Mouse (Mus musculus): ENCODE measurements at regions not wholly inside any gene's neighbourhood (a gene's known extent, or its start where the extent isn't known, plus 50 kb on each side); places are given as distances from the start of the nearest gene placed in this dataset.

- DNase-seq (ENCODE audit: low spot score) = peak; percentile 59
These were observed 145.4 kb upstream of the Gm10181 start for GRCm38 (mm10) chr9:24943830-24944229.

- DNase-seq (ENCODE audit: low spot score) = no peak
These were observed 136.7 kb upstream of the Gm10181 start for GRCm38 (mm10) chr9:24952516-24952915.

- DNase-seq (ENCODE audit: low spot score) = no peak
These were observed 133.6 kb upstream of the Gm10181 start for GRCm38 (mm10) chr9:24955641-24956040.

DNA sequence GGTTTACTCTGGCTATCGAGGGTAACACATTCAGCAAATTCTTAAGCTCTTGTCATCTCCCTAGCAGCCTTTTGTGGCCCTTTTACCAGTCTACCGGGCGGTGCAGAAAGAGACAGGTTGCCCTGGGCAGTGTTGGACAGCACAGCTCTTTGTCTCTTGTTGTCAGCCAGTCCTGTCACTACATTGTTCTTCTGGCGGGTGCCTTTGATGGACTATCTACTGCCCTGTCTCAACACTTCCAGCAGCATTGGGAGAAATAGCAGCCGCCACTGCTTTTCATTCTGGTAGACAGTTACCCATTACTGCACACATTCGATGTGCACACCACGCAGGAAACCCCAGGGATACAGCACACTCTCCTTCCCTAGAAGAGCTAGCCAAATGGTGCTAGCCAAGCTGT lies 132.7 kb upstream of the Gm10181 start:
- peak; percentile 41 for DNase-seq (ENCODE audit: low spot score)

- DNase-seq (ENCODE audit: low spot score) = no peak
These were observed 125.9 kb upstream of the Gm10181 start for GRCm38 (mm10) chr9:24963290-24963689.

DNA sequence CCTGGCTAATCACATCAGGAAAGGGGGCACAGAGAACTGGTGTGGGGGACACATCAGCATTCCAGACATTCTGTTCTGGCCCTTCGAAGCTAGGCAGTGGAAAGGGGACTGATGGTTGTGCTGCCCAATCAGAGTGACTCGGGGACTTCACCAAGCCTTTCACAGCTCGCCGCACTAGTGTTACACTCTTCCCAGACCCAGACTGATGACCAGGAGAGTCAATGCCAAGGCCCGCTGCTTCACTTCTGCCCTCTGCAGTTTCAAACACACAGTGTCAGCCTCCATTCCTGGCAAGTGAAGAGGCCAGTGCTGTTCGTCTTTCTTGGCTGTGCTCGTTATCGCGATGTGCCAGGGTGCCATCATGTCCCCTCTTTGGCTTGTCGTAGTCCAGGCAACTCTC lies 121.7 kb upstream of the Gm10181 start:
- DNase-seq (ENCODE audit: low spot score) = peak; percentile 8

DNA sequence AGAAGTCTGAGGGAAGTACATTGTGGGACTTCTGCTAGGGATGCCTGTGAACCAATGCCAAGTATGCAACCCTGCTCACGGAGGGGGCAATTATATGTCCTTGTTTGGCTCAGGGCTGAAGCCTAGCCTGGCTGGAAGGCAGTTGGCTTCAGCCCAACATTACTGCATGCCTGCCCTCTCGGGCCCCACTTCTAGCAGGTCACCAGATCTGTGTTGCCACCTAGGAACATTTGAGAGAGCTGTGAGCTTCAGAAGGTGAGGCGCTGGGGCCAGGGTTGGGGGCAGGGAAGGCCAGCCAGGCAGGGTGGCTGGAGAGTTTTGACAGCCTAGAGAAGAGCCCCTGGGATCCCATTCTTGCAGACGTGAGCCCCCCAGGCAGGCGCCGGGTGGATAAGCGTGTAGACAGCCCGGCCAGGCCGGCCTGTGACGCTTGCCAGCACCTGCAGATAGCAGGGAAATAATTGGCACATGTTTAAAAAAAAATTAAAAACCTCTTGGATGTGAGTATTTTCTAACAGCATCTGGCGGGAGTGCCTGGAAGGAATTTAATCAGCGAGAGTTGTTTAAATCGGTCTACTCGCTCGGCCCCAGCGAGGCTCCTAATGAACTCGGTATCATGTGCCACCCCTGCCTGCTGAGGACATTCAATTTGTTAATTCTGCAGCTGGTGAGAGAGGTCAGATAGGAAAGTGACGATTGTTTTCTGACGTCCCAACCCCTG lies 115.0 kb upstream of the Gm10181 start:
- DNase-seq (ENCODE audit: low spot score) = peak; percentile 57

DNA sequence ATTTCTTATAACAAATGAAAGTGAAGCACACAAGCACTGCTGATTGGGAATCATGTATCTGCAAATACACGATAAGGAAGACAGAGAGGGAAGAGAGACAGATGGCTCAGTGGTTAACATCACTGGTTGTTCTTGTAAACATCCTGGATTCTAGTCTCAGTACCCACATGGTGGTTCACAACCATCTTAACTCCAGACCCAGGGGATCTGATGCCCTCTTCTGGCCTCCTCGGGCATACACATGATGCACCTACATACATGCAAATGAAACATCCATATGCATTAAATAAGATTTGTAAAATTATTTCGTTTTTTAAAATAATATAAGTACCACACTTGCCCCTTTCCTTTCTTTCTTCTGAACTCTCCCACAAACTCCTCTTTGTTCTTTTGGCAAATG lies 106.4 kb upstream of the Gm10181 start:
- DNase-seq (ENCODE audit: low spot score) = no peak

DNA sequence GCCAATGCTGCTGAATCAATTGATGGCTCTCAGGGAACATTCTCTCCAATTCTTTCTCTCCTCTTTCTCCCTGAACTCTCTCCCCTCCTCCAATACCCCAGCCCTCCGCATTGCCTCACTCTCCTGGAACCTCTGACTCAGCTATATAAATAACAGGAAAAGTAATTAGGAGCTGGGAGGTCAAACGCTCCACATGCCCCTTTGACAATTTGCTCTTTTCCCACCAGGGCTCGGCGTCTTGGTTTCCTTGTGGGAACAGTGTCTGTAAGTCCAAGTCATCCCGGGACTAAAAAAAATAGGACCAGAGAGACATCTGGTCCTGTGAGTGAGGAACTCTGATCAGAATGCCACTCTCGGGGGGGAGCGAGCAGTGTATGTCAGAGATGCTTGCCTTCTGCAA lies 94.7 kb upstream of the Gm10181 start:
- DNase-seq (ENCODE audit: low spot score) = peak; percentile 54

GRCm38 (mm10) chr9:25021095-25021691 lies 68.0 kb upstream of the Gm10181 start:
- DNase-seq (ENCODE audit: low spot score) = no peak

DNA sequence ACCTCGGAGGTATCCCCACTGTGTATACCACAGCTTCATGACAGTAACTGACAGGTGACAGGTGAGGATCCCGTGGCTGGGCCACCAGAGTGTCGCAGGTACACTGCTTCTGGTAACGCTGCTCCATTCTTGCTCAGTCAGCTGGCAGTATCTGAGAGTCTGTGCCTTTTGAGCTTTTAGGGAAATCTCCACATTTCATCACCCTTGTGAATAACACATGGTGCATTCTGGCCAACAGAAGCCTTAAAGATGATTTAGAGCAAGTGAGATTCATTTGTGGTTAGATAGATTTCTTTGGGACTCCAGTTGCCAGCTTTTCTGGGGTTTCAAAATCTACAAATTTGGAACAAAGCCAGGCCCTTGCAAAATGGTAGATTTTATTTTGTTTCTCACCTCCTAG lies 66.8 kb upstream of the Gm10181 start:
- DNase-seq (ENCODE audit: low spot score) = no peak

GRCm38 (mm10) chr9:25024486-25024885 lies 64.7 kb upstream of the Gm10181 start:
- no peak for DNase-seq (ENCODE audit: low spot score)

GRCm38 (mm10) chr9:25027581-25027980 lies 61.6 kb upstream of the Gm10181 start:
- peak; percentile 88 for DNase-seq (ENCODE audit: low spot score)

DNA sequence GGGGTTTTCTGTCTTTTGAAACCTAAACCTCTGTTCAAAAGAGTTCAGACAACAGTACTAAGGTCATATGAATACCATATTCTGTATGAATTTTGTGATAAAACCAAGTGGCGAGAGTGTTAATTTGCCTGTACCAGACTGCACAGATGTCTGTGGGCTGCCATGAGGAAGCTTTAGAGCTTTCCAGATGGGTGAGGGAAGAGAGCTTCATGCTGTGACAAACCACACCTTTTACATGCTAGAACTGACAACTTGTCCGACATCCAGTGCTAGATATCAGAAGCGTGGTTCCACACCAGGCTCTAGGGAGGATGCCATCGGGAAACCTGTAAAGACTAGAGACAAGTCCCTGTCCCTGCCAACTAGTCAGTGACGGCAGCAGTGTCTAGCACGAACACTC lies 60.9 kb upstream of the Gm10181 start:
- DNase-seq (ENCODE audit: low spot score) = no peak

GRCm38 (mm10) chr9:25031466-25031865 lies 57.8 kb upstream of the Gm10181 start:
- no peak for DNase-seq (ENCODE audit: low spot score)
